Mouse (Mus musculus): ENCODE measurements around the gene Ghrh.

Ghrh gene

GRCm38 (mm10) chr2:157343337-157343736, 4.0 kb downstream of the Ghrh start:
- DNase-seq: no peak

- DNase-seq: no peak
Measured at GRCm38 (mm10) chr2:157342328-157342926, 4.9 kb downstream of the Ghrh start.

GRCm38 (mm10) chr2:157341554-157342270, 5.6 kb downstream of the Ghrh start:
- DNase-seq: peak; percentile 64

- DNase-seq: peak; percentile 47
Measured at GRCm38 (mm10) chr2:157340221-157340741, 7.0 kb downstream of the Ghrh start.

- no peak for DNase-seq
Measured at GRCm38 (mm10) chr2:157339532-157339931, 7.8 kb downstream of the Ghrh start.

- no peak for DNase-seq
Measured at GRCm38 (mm10) chr2:157338663-157339062, 8.6 kb downstream of the Ghrh start.

- no peak for DNase-seq
Measured at GRCm38 (mm10) chr2:157332059-157332458, 15.2 kb downstream of the Ghrh start.

GRCm38 (mm10) chr2:157328570-157328969, 18.7 kb downstream of the Ghrh start:
- no peak for DNase-seq

GRCm38 (mm10) chr2:157328106-157328505, 19.2 kb downstream of the Ghrh start:
- DNase-seq: no peak

- no peak for DNase-seq
Measured at GRCm38 (mm10) chr2:157325238-157325637, 22.1 kb downstream of the Ghrh start.

- no peak for DNase-seq
Measured at GRCm38 (mm10) chr2:157322029-157322766, 25.1 kb downstream of the Ghrh start.

GRCm38 (mm10) chr2:157320886-157321285, 26.4 kb downstream of the Ghrh start:
- DNase-seq: no peak

- no peak for DNase-seq
Measured at GRCm38 (mm10) chr2:157320135-157320534, 27.2 kb downstream of the Ghrh start.

GRCm38 (mm10) chr2:157317220-157317619, 30.1 kb downstream of the Ghrh start:
- DNase-seq: no peak

GRCm38 (mm10) chr2:157316358-157316933, 30.9 kb downstream of the Ghrh start:
- DNase-seq: no peak

GRCm38 (mm10) chr2:157315486-157315885, 31.8 kb downstream of the Ghrh start:
- no peak for DNase-seq

- no peak for DNase-seq
Measured at GRCm38 (mm10) chr2:157314310-157314709, 33.0 kb downstream of the Ghrh start.

GRCm38 (mm10) chr2:157313718-157314117, 33.6 kb downstream of the Ghrh start:
- DNase-seq: no peak

- no peak for DNase-seq
Measured at GRCm38 (mm10) chr2:157310963-157311637, 36.2 kb downstream of the Ghrh start.

GRCm38 (mm10) chr2:157309611-157310010, 37.7 kb downstream of the Ghrh start:
- no peak for DNase-seq

- DNase-seq: no peak
Measured at GRCm38 (mm10) chr2:157308273-157308917, 38.9 kb downstream of the Ghrh start.

- no peak for DNase-seq
Measured at GRCm38 (mm10) chr2:157307715-157308265, 39.5 kb downstream of the Ghrh start.

All from right cerebral cortex, postnatal 25 days (tissue).